Mouse (Mus musculus): Measurements from ENCODE around the gene Ilf2.
A peak's percentile ranks its signal among the peaks of the same experiment; 100 is the strongest.

DNA sequence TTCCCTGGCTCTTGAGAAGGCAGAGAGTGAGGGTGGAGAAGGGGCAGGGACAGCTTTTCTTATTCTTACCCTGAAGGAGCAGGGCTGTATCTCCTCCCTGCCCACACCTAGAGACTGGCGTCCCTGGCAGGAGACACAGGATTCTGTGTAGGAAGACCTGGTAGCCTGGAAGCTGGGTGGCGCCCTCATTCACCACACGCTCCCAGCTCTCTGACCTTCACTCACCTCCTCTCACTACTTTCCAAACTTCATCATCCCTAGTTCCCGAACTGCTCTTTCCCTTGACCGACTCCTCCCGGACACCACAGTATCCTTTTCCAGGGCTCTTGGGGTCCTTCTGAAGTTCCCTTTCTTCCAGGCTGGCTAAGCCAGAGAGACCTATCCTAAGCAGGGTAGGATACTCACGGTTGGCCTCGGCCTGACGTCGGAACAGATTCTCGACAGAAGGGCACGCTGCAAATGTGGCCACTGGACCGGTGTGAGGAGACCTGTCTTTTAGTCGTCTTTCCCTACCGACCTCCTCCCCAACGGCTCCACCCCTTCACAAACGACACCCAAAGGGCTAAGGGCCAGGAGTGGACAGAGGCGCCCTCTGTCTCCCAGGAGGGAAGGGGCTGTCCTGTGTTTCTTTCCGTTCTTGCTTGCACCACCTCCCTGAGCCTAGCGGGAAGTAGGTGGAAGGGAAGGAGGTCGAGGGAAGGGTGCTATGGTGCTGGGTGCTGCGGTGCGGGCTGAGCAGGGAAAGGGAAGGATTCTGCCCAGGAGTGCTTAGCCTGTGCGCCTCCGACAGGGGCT, 38.1 kb downstream of the Ilf2 start, which contains the start of the genes S100a1 and S100a13:
- TF ChIP-seq CTCF (IDR thresholded peaks at IDR 0.05; ENCODE audit: extremely low read depth, insufficient read length, insufficient replicate concordance, low read depth, low read length): peak; percentile 23; the same call in 1 of the 2 replicates
- no peak; the same call in 1 of the 2 replicates for TF ChIP-seq POLR2A (IDR thresholded peaks at IDR 0.05; ENCODE audit: low read depth, low read length)
